ENCODE assay signal across 8 mouse cellular contexts in genomic region chr14:100213066-100213465, GRCm38 (mm10).
DNase-seq lines count a peak whose midpoint lies in the region; ATAC-seq and TF ChIP-seq lines count a peak whose summit lies in the region.

No protein-coding gene starts in this region.

- H3K36me3 ChIP-seq in midbrain, embryonic 15.5 days (replicated peaks) = no peaks in the 10 kb centered on the region

- H3K4me2 ChIP-seq in midbrain, embryonic 15.5 days = no peak overlapping the region

- ATAC-seq in midbrain, embryonic 15.5 days (replicated peaks) = no peak

- no peaks in the 10 kb centered on the region for H3K9me3 ChIP-seq in midbrain, embryonic 15.5 days

- no peak overlapping the region for H3K9ac ChIP-seq in midbrain, embryonic 15.5 days

- intact Hi-C loops in gastrocnemius, adult 2 months (cut with DNase I) = loop anchor here (5.0 kb wide), 1 partner anchor 69 kb away; the partner anchor contains the start of gene Klf12

- DNase-seq in urinary bladder, postnatal 36 days (ENCODE audit: low spot score in 2 of 2) = peak; percentile 8 to 23
- no peak for DNase-seq in urinary bladder, postnatal 25 days (ENCODE audit: low spot score)
- DNase-seq in gastrocnemius, adult 2 months = peak; percentile 64
- peak; percentile 16 to 41 for DNase-seq in layer of hippocampus, postnatal 14 days (ENCODE audit: low spot score in 2 of 2)
- peak; percentile 47 to 55 for DNase-seq in spleen, postnatal 36 days (ENCODE audit: low spot score in 2 of 2)
- DNase-seq in thymus, postnatal 36 days = no peak
- DNase-seq in liver = no peak

- H3K4me3 ChIP-seq in gastrocnemius, adult 2 months = peak overlapping the region; percentile 37
- no peak overlapping the region for H3K4me3 ChIP-seq in midbrain, embryonic 15.5 days

- H3K27ac ChIP-seq in gastrocnemius, adult 2 months = peak overlapping the region; percentile 65
- no peak overlapping the region for H3K27ac ChIP-seq in midbrain, embryonic 15.5 days

- peaks cover 25% of the 10 kb centered on the region for H3K4me1 ChIP-seq in midbrain, embryonic 15.5 days

- WGBS in midbrain, embryonic 15.5 days = 85% methylated on average over 7 of the region's 7 CpGs

- no peak for TF ChIP-seq CTCF in gastrocnemius, adult 2 months (IDR thresholded peaks at IDR 0.05)

- H3K27me3 ChIP-seq in midbrain, embryonic 15.5 days (replicated peaks) = no peaks in the 10 kb centered on the region

Comparison
In these comparisons a context has a peak if more than half of its experiments do, and no peak if none do; other contexts are left out.
1. DNase-seq: peak in urinary bladder, postnatal 36 days (2 of 2), gastrocnemius, adult 2 months (single experiment), layer of hippocampus, postnatal 14 days (2 of 2) and spleen, postnatal 36 days (2 of 2); none in urinary bladder, postnatal 25 days (single experiment), thymus, postnatal 36 days (0 of 2) and liver (single experiment).